Mouse (Mus musculus) stomach, embryonic 16.5 days (tissue): ENCODE measurements around the gene Nek7. TPM values are rescaled to one million over a fixed set of nuclear protein-coding genes. Genes with fewer than 3 reads are reported as not detected.

Experiments used
- ATAC-seq: fragments of 200-750 bp; cut with Nextera tagmentation; 2 replicates; pipeline ENCODE4 v1.8.0; 2017; ENCODE audit warnings: moderate number of reproducible peaks, moderate TSS enrichment; ENCODE audit not compliant: insufficient read depth, low FRiP score
- H3K27ac ChIP-seq: fragments of 300-500 bp; sonication (generic); 2 replicates; pipeline ENCODE4 v1.5.1; 2014; ENCODE audit warnings: low read length
- H3K27me3 ChIP-seq: fragments of 300-500 bp; sonication (generic); 2 replicates; pipeline ENCODE4 v1.6.1; 2014; ENCODE audit warnings: low read length, control low read depth, mixed read lengths; ENCODE audit not compliant: control insufficient read depth, insufficient read depth
- H3K36me3 ChIP-seq: fragments of 300-500 bp; sonication (generic); 2 replicates; pipeline ENCODE4 v1.6.1; 2014; ENCODE audit warnings: low read length; ENCODE audit not compliant: control insufficient read depth, insufficient read depth
- H3K4me1 ChIP-seq: fragments of 300-500 bp; sonication (generic); 2 replicates; pipeline ENCODE4 v1.6.1; 2014; ENCODE audit warnings: low read length, control low read depth, mixed read lengths; ENCODE audit not compliant: control insufficient read depth, insufficient read depth
- H3K4me2 ChIP-seq: fragments of 300-500 bp; sonication (generic); 2 replicates; pipeline ENCODE4 v1.6.1; 2014; ENCODE audit warnings: low read depth, low read length, mixed read lengths
- H3K4me3 ChIP-seq: fragments of 300-500 bp; sonication (generic); replicated peaks from 2 replicates; pipeline ENCODE4 v1.5.1; 2014; ENCODE audit warnings: mild to moderate bottlenecking, low read length
- H3K9ac ChIP-seq: fragments of 300-500 bp; sonication (generic); 2 replicates; pipeline ENCODE4 v1.6.1; 2014; ENCODE audit warnings: low read length
- H3K9me3 ChIP-seq: fragments of 300-500 bp; sonication (generic); replicated peaks from 2 replicates; pipeline ENCODE4 v1.6.1; 2016; ENCODE audit warnings: low read length, control low read depth; ENCODE audit not compliant: control insufficient read depth
- WGBS: fragments of 180-500 bp; shearing (Covaris S2); extraction: QIAGEN DNeasy Blood & Tissue Kit; methylation state at CpG from one replicate; pipeline ENCODE4 v1.1.7; 2014; 5-methylcytosine and 5-hydroxymethylcytosine counted together
- polyA plus RNA-seq: library from polyadenylated mRNA; unstranded; fragments of >200 nt; fragmentation: Nextera tagmentation; extraction: Ambion mirVana; gene quantifications from 2 replicates; pipeline ENCODE4 v1.2.1, GENCODE M21; 2015

The Nek7 gene
- polyA plus RNA-seq, 1 experiment from 2014 or later = 34.3 TPM

DNA sequence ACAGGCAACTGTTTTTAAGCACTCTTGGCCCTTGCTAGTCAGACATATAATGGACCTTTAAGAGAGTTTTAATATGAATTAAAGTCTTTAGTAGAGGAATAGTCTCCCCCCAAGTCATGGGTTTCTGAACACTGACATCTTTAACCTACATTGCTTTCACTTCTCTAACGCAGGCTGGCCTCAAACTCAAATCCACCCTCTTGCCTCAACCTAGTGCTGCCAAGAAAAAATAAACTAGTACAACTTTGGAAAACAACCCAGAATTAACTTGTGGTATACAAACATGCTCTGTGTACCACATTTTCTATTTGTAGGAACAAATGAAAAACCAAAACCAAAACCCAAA is 77.8 kb downstream of the Nek7 start:
- Histone ChIP-seq H3K4me2 (no peak overlapping the region), H3K27me3 (no peaks in the 10 kb centered on the region), H3K4me3 (no peak overlapping the region), H3K27ac (no peak overlapping the region), H3K9ac (no peak overlapping the region), H3K9me3 (no peaks in the 10 kb centered on the region), H3K36me3 (no peaks in the 10 kb centered on the region), H3K4me1 (no peaks in the 10 kb centered on the region)
- ATAC-seq = no peak
- WGBS = 79% methylated on average over 1 of the region's 1 CpGs

- no peak overlapping the region; the same call in 1 of the 2 replicates for H3K4me2 ChIP-seq
- 44% methylated on average over 8 of the region's 8 CpGs for WGBS
- H3K4me3 ChIP-seq = no peak overlapping the region
- no peak for ATAC-seq
- H3K4me1 ChIP-seq = no peaks in the 10 kb centered on the region
- no peaks in the 10 kb centered on the region for H3K27me3 ChIP-seq
- no peaks in the 10 kb centered on the region for H3K36me3 ChIP-seq
- no peaks in the 10 kb centered on the region for H3K9me3 ChIP-seq
- peak overlapping the region; percentile 0; the same call in 1 of the 2 replicates for H3K27ac ChIP-seq
- H3K9ac ChIP-seq = no peak overlapping the region
Observed at GRCm38 (mm10) chr1:138541495-138542169, 78.3 kb downstream of the Nek7 start.

GRCm38 (mm10) chr1:138539713-138540112 is 80.2 kb downstream of the Nek7 start:
- no peak overlapping the region for H3K27ac ChIP-seq
- no peak for ATAC-seq
- WGBS = 100% methylated on average over 1 of the region's 1 CpGs

DNA sequence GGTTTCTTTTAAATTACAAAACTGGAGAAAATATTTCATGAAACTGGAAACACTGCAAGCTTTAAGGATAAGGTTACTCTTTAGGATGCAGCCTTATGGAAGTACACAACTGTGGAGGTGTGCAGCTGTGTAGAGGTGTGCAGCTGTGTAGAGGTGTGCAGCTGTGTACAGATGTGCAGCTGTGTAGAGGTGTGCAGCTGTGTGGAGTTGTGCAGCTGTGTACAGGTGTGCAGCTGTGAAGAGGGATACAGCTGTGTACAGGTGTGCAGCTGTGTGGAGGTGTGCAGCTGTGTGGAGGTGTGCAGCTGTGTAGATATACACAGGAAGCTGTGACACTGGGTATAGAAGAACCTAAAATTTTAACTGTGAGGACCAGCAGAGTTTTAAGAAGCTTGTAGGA is 81.7 kb downstream of the Nek7 start:
- H3K4me3 ChIP-seq = no peak overlapping the region
- H3K4me2 ChIP-seq = no peak overlapping the region
- H3K27me3 ChIP-seq = no peaks in the 10 kb centered on the region
- no peak overlapping the region for H3K27ac ChIP-seq
- ATAC-seq = no peak
- no peaks in the 10 kb centered on the region for H3K36me3 ChIP-seq
- no peaks in the 10 kb centered on the region for H3K9me3 ChIP-seq
- H3K4me1 ChIP-seq = 0 out of 2 replicates have a peak, but pooled peaks cover 5% of the 10 kb centered on the region
- no peak overlapping the region for H3K9ac ChIP-seq

More at GRCm38 (mm10) chr1:138539713-138540112, 80.2 kb downstream of the Nek7 start:
- H3K9ac ChIP-seq = no peak overlapping the region
- no peaks in the 10 kb centered on the region for H3K36me3 ChIP-seq
- H3K4me2 ChIP-seq = no peak overlapping the region
- no peaks in the 10 kb centered on the region for H3K27me3 ChIP-seq
- 0 out of 2 replicates have a peak, but pooled peaks cover 5% of the 10 kb centered on the region for H3K4me1 ChIP-seq
- no peaks in the 10 kb centered on the region for H3K9me3 ChIP-seq
- H3K4me3 ChIP-seq = no peak overlapping the region

- Histone ChIP-seq H3K4me2 (no peak overlapping the region), H3K9me3 (no peaks in the 10 kb centered on the region), H3K36me3 (no peaks in the 10 kb centered on the region), H3K4me3 (no peak overlapping the region), H3K4me1 (0 out of 2 replicates have a peak, but pooled peaks cover 5% of the 10 kb centered on the region), H3K9ac (no peak overlapping the region), H3K27ac (no peak overlapping the region), H3K27me3 (no peaks in the 10 kb centered on the region)
- 55% methylated on average over 16 of the region's 16 CpGs for WGBS
- no peak for ATAC-seq
Observed at GRCm38 (mm10) chr1:138535758-138536574, 84.0 kb downstream of the Nek7 start.

GRCm38 (mm10) chr1:138530604-138531003 is 89.3 kb downstream of the Nek7 start:
- Histone ChIP-seq H3K4me2 (no peak overlapping the region), H3K4me1 (no peaks in the 10 kb centered on the region), H3K27me3 (no peaks in the 10 kb centered on the region), H3K9ac (no peak overlapping the region), H3K4me3 (no peak overlapping the region), H3K36me3 (no peaks in the 10 kb centered on the region), H3K9me3 (no peaks in the 10 kb centered on the region), H3K27ac (no peak overlapping the region)
- ATAC-seq = no peak
- 85% methylated on average over 5 of the region's 5 CpGs for WGBS

DNA sequence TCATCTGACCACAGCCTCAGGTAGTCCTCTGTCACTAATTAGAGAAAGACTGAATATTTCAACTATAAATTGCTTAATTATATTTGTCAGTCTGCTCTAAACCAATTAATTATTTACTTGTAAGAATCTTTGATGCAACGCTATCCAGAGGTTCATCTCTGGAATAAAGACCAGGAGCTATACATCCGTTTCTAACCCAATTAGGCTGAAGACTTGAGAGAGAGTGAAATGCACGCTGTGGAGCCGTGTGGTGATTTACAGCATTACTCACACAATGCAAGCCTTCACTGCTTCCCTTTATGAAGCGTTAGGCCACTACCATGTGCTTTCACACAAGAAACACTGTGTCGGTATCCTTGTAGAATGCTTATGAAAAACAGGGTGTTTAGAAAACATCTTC is 96.0 kb downstream of the Nek7 start:
- H3K9me3 ChIP-seq = no peaks in the 10 kb centered on the region
- no peak overlapping the region for H3K4me3 ChIP-seq
- no peak overlapping the region for H3K9ac ChIP-seq
- H3K27me3 ChIP-seq = no peaks in the 10 kb centered on the region
- H3K36me3 ChIP-seq = no peaks in the 10 kb centered on the region
- H3K27ac ChIP-seq = no peak overlapping the region
- no peaks in the 10 kb centered on the region for H3K4me1 ChIP-seq
- WGBS = 81% methylated on average over 6 of the region's 6 CpGs
- no peak overlapping the region for H3K4me2 ChIP-seq
- ATAC-seq = no peak

- Histone ChIP-seq H3K36me3 (no peaks in the 10 kb centered on the region), H3K4me1 (peaks cover 5% of the 10 kb centered on the region; the same call in 1 of the 2 replicates), H3K9ac (no peak overlapping the region), H3K9me3 (no peaks in the 10 kb centered on the region), H3K27me3 (no peaks in the 10 kb centered on the region), H3K27ac (no peak overlapping the region), H3K4me2 (no peak overlapping the region), H3K4me3 (no peak overlapping the region)
- no peak for ATAC-seq
- 65% methylated on average over 5 of the region's 5 CpGs for WGBS
Observed at GRCm38 (mm10) chr1:138518235-138518634, 101.7 kb downstream of the Nek7 start.

DNA sequence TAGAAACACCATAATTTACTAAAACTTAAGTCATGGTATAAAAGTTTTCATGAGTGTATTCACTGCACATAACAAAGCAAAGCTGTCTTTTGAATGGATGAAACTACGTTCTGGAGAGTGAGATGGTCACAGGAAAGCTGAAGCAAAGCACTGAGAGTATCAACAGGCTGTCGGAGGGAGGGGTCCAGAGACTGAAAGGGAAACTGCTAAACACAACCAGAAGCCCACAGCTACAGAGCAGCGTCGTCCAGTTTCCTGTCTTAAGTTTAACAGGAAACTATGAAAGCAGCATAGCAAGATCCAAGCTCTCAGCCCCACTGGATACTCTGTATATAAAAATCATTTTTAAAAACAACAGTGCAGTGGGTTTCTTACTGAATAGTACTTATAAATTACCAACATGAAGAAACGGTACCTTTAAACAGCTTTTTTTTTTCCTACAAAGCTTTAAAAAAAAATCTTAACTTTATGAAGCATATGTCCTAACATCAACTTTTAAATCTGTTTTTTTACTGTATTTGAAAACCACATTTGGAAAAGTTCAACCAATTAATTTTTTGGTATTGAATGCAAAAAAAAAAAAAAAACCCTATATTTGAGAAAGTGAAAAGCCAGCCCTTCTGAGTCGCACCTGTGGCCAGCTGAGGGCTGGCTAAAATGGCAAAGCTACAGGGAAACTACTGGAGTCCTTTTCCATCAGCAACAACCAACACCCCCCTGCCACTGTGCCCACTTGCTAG is 102.4 kb downstream of the Nek7 start:
- Histone ChIP-seq H3K27ac (no peak overlapping the region), H3K4me1 (peaks cover 5% of the 10 kb centered on the region; the same call in 1 of the 2 replicates), H3K27me3 (no peaks in the 10 kb centered on the region), H3K36me3 (no peaks in the 10 kb centered on the region), H3K4me2 (no peak overlapping the region), H3K9me3 (no peaks in the 10 kb centered on the region), H3K9ac (no peak overlapping the region), H3K4me3 (no peak overlapping the region)
- 42% methylated on average over 6 of the region's 6 CpGs for WGBS
- ATAC-seq = no peak
